Mouse (Mus musculus): ENCODE data around the gene Fam47e.

The Fam47e gene

DNA sequence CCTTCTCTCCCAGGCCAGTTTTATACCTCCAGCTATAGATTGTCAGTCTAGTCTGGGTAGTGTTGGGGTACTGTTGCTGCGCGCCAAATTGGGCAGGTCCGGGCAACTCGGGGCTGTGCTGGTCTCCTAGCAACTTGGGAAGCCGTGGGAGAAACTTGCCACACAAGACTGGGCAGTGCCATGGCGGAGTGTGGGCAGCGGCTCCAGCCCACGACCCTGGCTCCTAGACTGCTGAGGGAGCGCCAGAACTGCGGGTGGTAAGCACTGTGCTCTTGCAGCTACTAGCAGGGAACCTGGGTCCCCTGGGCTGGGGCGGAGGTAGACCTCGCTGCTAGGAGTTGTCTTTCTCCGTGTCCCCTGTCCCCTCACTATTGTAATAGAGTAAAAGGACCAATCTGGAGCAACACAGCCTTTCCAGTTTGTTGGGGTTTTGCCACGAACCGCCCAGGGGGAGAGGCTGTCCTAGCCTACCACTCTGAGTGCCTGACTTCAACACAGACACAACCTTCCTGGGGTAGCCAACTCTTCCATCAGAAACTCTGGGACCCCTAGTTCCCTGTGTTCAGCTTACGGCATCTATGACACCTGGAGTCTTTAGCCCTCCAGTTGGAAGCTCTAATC is at the start of gene Fam47e:
Gene Fam47e, plus strand, starts transcription at position 179 of the 621 bp plus-strand sequence.
- 35% methylated on average over 16 of the region's 16 CpGs for WGBS

DNA sequence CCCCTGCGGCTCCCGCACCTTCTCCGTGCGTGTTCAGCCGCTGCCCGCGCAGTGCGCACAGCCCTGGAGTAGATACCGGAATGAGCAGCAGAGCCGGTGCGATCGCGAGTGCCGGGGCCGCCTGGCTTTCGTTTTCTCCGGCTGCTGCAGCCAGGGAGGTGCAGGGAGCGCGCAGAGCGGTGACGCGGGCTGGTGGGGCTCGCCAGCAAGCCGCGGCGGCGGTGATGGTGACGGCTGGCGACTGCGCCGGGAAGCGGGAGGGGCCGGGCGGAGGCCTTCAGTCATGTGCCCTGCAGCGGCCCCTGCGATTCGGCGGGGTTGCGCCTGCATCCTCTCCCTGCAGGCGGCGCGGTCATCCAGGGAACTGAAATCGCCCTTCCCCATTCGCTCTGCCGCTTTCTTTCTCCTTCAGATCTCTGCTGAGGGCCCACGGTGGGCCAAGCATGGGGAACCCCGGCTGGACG is 49.4 kb upstream of the Fam47e start:
- 0% methylated on average over 48 of the region's 48 CpGs for WGBS

GRCm38 (mm10) chr5:92506301-92506729 is 48.6 kb upstream of the Fam47e start:
- WGBS: 10% methylated on average over 4 of the region's 4 CpGs

DNA sequence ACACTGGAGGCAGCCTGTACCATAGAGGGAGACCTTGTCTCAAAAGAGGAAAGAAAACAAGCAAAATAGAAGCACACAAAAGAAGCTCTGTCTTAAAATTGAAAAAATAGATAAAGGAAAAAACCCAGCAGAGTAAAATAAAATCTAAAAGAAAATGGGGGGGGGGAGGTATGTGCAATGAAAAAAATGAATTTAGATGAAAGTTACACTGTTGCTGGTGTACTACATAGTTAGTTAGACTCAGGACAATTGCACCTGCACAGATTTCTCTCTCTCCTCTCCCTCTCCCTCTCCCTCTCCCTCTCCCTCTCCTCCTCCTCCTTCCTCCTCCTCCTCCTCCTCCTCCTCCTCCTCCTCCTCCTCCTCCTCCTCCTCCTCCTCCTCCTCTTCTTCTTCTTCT is 48.1 kb upstream of the Fam47e start, which contains the start of gene Scarb2:
Gene Scarb2, minus strand, starts transcription at position 101 of the 400 bp plus-strand sequence.

GRCm38 (mm10) chr5:92508853-92509252 is 46.0 kb upstream of the Fam47e start:
- WGBS: 79% methylated on average over 5 of the region's 5 CpGs

GRCm38 (mm10) chr5:92512066-92512465 is 42.8 kb upstream of the Fam47e start:
- WGBS: 89% methylated on average over 5 of the region's 5 CpGs

DNA sequence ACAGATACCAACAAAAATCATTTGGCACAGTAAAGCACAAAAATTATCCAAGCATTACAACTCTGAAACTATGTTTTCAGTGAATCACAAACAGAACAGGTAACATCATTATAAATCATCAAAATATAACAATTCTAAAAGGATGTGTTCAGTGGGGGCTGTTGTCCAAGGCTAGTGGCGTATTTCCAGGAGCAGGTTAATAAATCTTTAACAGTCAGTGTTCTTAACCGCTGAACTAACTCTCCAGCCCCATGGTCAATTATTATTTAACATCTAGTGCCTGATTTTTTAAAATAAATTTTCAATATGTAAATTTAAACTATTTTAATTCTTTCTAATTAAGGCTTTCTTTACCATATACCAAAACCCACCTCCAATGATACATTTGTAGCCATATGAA is 33.7 kb upstream of the Fam47e start:
- WGBS: 95% methylated on average over 2 of the region's 2 CpGs

DNA sequence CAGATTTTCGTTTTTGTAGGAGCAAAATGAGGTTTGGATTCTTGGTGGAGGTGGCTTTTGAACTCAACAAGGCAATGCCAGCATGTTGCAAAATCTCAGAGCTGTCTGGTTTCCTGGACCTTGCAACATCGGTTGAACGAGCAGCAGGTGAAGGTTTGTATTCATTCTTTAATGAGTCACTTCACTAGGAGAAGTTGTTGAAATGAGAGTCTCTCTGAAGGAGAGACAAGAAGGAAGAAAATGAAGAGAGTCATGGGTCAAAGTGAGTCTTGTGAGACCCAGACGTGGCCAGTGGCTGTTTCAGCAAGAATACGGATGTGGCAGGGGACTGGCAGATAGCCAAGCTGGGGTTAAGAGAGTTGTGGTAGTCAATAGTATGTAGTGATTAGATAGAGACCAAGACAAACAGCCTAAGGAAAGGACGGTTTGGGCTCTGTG is 30.0 kb upstream of the Fam47e start:
- WGBS: 69% methylated on average over 6 of the region's 6 CpGs

- WGBS: 58% methylated on average over 4 of the region's 4 CpGs
Measured at GRCm38 (mm10) chr5:92539698-92540097, 15.2 kb upstream of the Fam47e start.

DNA sequence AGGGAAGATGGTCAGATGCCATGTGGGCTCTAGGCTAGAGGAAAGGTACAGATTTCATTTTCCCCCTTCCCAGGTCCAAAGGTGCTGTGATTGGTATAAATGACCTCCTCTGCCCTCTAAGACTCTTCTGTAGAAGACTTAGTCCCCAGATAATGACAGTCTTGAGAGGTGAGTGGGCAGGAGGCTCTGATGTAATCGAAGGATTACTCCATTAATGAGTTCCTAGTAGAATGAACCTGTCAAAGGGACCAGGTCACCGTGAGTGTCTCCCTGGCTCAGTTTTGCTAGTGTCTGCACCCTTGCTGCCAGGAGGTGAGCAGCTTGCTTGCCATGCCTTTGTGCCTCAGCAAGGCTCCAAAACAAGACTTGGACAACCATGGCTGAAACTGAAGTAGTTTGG is 2.3 kb upstream of the Fam47e start:
- WGBS: 92% methylated on average over 2 of the region's 2 CpGs

DNA sequence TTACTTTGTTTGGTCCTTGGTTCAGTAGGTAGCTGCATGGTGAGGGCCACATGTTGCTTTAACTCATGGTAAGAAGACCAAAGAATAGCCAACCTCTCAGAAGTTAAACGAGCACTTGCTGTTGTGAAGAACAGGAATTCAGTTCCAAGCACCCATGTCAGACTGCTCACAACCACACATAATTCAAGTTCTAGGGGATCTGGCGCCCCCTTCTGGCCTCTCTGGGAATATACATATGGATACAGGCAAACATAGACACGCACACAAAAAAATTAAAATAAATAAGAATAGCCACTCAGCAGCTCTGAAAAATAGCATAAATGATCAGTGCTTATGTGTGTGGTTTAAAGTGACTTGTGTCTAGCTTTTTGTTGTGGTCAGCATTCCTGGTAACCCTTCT is 930 bp upstream of the Fam47e start:
- 64% methylated on average over 3 of the region's 3 CpGs for WGBS

DNA sequence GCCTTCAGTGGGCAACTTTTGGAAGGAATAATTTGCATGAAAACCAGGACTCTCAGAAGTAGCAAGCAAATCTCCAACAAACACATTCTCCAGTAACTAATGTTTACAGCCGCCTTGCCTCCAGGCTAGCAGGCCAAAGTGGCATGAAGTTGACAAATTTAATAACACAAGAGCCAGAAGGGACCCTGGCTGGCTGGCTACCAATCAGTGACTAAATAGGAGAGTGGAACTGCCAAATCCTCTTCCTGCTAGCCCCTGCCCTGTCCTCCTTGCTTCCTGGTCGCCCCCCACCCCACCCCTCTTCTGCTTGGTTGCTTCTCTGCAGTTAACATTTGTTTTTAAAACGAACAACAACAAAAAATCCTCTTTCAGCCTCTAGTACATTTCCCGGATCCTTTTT is 426 bp upstream of the Fam47e start:
- 48% methylated on average over 4 of the region's 4 CpGs for WGBS

DNA sequence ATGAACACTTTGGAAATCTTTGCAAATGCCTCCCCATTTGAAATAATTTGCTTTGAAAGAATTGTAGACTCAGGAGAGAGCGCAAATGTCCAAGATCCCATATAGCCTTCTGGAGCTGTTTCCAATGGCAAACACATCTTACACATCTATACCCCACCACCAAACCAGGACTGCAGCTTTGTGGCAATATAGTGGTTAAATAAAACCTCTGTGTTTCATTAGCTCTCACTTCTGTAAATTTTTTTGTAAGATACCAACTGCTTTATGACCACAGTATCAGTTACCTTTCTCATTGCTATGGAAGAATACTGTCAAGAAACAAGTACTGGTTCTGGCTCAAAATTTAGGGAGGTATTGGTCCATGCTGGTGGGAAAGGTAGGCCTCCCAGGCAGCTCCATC is 1.0 kb downstream of the Fam47e start:
- WGBS: 100% methylated on average over 1 of the region's 1 CpGs

GRCm38 (mm10) chr5:92557508-92557907 is 2.6 kb downstream of the Fam47e start:
- WGBS: 98% methylated on average over 1 of the region's 1 CpGs

DNA sequence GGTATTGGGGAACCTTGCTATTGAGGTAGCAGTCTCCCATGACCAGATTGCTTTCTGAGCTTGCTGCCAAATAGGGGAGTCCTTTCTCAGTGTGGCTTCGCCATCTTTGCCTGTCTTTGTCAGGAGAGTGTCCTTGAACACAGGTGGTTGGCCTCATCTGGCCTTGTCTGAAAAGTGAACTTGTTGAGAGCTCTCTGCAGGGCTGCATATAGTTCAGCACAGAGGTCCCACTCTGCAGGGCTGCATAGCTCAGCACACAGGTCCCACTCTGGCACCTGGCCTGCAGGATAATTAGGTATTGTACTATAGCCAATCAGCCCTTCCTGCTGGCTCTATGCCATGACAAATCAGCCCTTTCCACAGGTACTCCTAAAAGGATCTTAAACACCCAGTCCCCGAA is 5.3 kb downstream of the Fam47e start:
- 88% methylated on average over 2 of the region's 2 CpGs for WGBS

GRCm38 (mm10) chr5:92562002-92562401 is 7.1 kb downstream of the Fam47e start:
- WGBS: 83% methylated on average over 13 of the region's 13 CpGs

DNA sequence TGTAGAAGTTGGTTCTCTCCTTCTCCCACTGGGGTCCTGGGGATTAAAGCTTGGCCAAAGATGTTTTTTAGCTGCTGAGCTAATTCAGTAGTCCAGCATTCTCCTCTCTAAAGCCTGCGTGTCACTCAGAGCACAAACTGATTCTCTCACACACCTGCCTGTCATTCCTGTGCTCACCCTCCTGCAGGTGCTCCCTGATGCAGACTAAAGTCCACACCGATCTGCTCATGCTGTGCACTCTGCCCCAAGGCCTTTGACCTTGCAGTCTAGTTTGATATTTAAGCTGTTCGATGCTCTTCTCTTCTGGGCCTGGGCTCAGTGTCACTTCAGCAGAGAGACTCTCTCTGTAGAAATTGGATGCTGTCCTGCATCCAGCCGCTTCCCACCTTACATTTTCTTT is 16.4 kb downstream of the Fam47e start:
- 94% methylated on average over 4 of the region's 4 CpGs for WGBS

GRCm38 (mm10) chr5:92579559-92579958 is 24.7 kb downstream of the Fam47e start:
- 89% methylated on average over 14 of the region's 14 CpGs for WGBS

DNA sequence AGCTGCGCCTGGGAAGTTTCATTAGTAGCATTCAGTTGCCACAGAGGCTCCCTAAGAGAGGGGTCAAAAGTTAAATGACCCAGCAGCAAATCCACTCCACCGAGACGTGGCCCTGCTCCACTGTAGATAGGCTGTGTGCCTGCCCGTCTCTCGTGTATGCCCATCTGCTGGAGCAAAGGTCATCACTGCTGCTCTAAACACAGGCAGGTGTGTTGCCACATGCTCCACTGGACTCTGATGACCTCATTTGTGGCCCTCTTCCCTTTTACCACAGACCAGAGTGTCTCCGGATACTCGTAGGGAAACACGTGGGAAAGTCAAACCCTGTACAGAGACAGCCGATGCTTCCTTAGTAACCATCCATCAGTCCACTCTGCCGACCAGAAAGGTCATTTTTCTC is 31.1 kb downstream of the Fam47e start:
- 78% methylated on average over 10 of the region's 10 CpGs for WGBS

DNA sequence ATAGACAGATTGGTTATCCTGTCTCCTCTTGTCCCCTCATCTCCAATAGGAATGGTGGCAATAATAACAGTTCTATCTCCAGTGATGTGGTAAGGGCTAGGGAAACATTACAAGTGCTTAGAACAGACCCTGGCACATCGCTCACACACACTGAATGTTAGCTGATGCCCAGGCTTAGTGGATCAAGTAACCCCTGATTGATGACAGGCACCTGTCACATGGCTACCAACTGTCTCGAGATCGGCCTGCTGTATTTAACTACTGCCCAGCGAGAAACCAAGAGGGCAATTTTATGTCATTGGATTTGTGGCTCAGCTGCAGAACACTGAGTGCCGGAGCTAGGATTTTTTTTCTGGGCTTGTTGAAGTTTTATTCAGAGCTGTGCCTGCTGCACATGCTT is 40.2 kb downstream of the Fam47e start:
- WGBS: 88% methylated on average over 5 of the region's 5 CpGs

- 94% methylated on average over 8 of the region's 8 CpGs for whole genome bisulfite sequencing
Measured at GRCm38 (mm10) chr5:92596865-92597264, 42.0 kb downstream of the Fam47e start.

DNA sequence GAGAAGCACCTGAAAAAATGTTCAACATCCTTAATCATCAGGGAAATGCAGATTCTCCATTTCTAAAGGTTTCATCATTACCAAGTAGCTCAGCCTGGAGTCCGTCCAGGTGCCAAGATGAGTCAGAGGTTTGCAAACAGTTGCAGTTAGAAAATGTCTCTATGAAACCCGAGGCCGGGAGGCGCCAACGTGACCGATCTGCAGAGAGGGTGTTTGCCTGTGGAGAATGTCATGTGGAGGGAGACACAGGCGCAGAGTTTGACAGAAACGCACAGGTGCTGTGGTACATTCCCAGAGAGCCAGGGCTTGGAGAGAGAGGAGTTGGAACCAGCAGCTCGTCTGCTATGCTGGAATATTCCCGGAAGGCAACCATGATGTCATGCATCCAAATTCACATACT is 44.2 kb downstream of the Fam47e start:
- WGBS: 55% methylated on average over 10 of the region's 10 CpGs

GRCm38 (mm10) chr5:92602691-92603690 is 48.1 kb downstream of the Fam47e start, which contains the start of gene Stbd1:
Stbd1 (plus strand) TSS chr5:92603041.
- 2% methylated on average over 69 of the region's 69 CpGs for WGBS
